Mouse (Mus musculus): Measurements from ENCODE around the gene Slc10a4.

GRCm38 (mm10) chr5:72994928-72995327, 11.8 kb upstream of the Slc10a4 start:
- no peak for TF ChIP-seq CTCF (IDR thresholded peaks at IDR 0.05; ENCODE audit: extremely low read depth, insufficient read depth, low read length)
- no peak for TF ChIP-seq POLR2A (IDR thresholded peaks at IDR 0.05; ENCODE audit: extremely low read depth, insufficient read depth, low read length)

Measured in cortical plate, adult 2 months (tissue).